Mouse (Mus musculus) ES-Bruce4 (cell line): ENCODE results near the gene Muc3a.

Experiments
- CTCF ChIP-seq: IDR thresholded peaks from one replicate; pipeline ENCODE4 v1.8.1; 2011; ENCODE audit warnings: low read depth, low read length
- EP300 ChIP-seq: IDR thresholded peaks from 2 replicates; pipeline ENCODE4 v1.6.1; 2011; ENCODE audit warnings: low read depth, low read length; ENCODE audit not compliant: insufficient read depth

DNA sequence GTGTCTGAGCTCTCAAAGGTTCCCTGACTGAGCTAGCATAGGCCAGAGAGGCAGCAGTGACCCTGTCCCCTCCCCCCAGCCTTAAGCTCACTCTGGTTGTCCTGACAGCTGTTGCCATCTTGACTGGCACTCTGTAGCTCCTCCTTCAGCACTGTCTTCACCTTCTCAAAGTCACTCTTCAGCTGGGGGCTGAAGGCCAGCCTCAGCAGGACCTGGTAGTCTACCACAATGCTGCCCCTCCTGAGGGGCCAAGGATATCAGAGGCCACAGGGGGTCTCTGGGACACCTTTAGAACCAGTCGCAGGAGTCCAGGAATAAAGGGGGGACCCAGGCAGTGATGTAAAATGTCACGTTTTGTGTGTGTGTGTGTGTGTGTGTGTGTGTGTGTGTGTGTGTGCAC, at the start of gene Muc3a:
- no peak for TF ChIP-seq CTCF
- TF ChIP-seq EP300, result no peak
